Mouse (Mus musculus) urinary bladder, adult 18-20 months (tissue): ENCODE measurements around the gene Ifih1.

Source experiments
- DNase-seq, 2 experiments: peaks; one replicate each; pipeline ENCODE4 v3.0.0; 2022; ENCODE audit warnings: low spot score in 2 of 2, mixed read lengths in 2 of 2

Ifih1 gene

DNA sequence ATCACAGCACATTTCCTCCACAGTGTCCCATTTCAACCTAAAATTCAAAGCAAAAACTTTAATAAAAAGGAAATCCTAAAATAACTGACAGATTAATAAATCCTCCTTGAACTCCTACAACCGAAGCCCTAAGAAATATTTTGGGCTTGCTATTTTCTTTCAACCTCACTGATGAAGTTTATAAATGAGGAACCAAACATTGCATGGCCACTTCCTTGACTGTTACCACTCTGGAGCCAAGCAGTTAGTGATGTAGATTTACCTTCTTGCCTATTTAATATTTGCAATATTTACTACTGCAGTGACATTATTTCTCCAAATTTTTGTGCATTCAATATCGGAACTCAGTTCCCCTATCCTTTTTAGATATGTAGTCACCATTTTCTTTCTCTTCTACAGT is 6.2 kb downstream of the Ifih1 start:
- no peak for DNase-seq

DNA sequence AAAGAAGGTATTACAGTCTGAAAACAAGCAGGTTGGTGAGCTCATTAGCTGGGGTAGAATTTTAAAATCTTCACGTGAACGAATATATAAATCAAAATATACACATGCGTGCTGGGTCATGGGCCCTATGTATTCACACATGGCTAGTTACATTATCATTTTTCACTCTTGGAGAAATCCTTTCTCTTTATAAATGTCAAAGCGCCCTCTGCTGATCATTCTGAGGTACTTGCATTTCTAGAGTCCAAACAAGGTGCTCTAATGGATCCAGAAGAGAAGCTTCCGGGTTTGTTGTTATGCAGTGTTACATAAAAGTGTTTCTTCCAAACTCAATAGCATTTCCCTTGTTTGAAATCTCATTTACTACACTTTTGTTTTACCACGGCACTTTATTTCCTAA is 15.6 kb downstream of the Ifih1 start:
- DNase-seq: no peak

DNA sequence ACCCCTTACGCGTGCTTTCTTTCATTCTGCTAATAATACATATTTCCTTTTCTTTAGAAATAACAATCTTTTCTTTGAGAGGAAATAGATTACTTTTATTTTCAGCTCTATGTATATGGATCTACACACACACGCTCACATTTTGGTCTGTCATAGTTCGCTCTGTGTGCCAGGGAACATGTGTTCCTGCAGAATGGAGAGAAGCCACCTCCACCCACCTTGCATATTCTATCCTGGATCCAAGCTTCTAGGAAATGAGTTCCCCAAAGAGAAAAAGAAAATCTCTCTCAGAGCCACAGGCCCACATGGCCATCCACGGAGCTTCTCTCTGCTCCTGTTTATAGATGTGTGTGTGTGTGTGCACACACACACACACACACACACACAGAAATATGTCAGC is 17.7 kb downstream of the Ifih1 start:
- no peak for DNase-seq

DNA sequence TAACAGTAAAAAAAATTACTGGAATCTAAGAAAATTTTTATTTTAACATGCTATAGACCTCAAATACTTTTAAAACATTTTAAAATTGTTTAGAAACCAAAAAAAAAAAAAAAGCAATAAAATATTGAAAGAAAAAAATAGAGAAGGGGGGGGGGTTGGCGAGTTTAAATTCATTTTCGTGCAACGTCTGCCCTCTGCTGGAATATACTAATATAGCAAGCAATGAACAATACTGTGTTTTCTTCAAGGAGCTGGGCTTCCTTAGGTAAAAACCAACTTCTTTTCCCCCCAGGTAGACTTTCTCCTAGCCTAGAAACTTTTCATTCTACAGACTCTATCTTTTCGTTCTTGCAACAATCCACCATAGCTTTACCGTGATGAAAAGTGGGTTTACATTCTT is 18.3 kb downstream of the Ifih1 start:
- DNase-seq: no peak

DNA sequence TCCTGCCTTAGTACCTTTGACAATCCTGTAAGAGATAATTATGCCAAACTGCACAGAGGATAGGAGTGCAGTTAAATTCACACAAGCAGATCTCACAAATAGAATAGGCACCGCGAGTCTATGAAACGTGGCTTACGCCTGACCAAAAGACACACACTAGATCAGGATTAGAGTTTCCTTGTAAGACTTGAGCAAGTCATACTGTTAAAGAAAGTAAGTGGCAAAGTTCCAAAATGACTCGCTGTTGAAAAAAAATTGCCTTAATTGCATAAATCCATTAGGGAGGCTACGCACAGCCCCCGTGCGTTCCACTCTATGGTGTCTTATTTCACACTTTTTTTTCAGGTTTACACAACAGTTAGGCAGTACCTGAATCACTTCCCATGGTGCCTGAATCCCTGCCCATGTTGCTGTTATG is 23.0 kb downstream of the Ifih1 start:
- DNase-seq: no peak

DNA sequence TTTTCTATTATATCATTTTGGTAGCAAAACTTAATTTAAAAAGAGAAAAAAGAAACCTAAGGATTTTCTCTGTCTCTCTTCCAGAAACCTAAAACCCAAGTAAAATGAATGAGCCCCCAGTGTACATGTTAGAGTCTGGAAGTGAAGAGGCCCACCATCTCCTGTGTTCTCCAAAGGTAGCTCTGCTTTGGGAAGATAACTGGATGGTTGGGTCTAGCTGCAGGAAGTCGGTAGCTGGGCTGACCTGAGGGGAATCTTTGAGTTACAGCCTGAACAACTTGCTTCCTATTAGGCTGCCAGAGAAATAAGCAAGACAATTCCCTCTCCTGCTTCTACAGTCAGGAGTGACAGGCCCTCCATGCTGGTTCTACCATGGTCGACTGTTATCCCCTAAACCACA is 26.4 kb downstream of the Ifih1 start:
- no peak for DNase-seq

DNA sequence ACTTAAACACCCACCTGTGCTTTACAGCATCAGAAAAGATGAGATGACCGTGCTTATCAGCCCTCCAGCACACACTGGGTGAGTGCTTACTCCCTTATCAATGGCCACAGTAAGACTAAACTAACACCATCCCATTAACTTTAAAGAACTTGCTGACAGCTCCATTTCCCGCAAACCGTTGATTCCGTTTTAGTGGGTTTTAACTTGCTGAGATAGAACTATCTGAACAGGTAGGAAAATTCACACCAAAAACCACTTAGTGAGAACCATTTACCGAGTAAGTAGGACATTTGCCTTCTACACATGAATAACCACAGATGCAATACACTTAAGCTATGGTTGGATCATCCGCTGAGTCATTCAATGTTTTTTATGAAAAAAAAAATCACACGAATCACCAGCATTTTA is 27.1 kb downstream of the Ifih1 start:
- no peak for DNase-seq

DNA sequence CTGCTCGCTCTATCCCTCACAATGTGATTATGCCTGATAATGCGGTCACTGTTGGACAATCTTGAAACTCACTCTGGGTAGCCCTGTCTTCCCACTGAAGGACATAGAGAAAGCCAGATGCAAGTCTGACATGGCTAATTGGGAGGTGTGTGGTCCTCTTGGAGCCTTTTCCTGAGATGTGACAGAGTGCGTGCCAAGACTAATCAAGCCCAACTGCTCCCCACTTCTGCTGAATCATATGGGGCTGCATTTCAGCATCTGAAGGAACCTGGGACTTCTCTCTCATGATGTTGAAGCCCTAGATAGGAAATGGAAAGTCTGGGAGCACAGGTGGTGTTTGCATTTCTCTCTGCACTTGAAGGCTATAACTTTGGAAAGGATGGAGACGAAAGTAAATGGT is 32.9 kb downstream of the Ifih1 start:
- DNase-seq: no peak

DNA sequence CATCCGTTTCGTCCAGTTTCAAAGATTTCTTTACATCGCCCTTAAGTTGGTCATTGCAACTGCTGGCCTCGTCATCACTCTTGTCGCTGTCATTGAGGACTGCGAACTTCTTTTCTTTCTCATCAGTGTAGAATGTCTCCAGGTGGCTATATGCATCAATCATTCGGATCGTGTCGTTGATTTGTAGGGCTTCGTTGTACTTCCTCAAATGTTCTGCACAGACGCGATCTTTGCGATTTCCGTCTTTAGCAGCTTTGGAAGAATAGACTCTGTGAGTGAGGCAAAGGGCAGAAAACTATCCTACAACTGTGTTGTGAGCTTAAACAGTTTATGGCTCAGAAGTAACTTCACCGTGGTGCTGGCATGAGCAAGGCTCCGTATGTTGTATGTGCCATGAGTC is 39.9 kb downstream of the Ifih1 start:
- no peak for DNase-seq

DNA sequence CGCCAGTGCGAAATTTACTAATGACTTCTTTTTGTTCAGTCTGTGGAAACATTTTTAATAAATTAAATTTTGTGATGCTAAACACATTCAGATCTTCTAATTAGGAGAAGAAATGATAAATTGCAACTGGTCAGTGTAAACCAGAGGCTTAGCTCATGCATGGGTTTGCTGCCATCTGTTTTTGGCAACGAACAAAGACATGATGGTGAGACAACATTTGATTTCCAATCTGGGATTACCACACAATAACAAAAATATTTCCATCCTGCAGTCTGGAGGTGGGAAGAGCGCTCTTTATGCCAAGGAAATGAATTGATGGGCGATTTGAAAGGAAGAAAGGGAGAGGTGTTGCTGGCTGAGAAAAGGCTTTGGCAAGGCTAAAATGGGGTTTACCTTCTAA is 42.5 kb downstream of the Ifih1 start:
- DNase-seq: no peak

DNA sequence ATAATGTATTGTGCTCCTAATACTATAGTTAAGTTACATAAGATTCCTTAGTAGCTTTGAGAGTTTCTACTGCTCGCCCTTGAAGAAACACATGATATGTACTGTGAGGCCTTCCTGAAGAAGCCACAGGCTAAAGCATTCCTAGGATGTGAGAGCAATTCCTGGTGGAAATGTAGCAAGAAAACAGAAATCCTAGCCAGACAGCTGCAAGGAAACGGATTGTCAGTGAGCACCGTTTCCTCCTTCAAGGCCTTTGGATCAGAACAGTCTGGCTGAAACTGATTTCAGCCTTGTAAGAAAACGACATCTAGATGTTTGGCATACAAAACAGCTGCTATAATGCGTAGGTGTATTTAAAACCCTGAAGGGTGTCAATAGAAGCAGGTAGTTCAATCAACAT is 49.5 kb downstream of the Ifih1 start:
- no peak for DNase-seq

DNA sequence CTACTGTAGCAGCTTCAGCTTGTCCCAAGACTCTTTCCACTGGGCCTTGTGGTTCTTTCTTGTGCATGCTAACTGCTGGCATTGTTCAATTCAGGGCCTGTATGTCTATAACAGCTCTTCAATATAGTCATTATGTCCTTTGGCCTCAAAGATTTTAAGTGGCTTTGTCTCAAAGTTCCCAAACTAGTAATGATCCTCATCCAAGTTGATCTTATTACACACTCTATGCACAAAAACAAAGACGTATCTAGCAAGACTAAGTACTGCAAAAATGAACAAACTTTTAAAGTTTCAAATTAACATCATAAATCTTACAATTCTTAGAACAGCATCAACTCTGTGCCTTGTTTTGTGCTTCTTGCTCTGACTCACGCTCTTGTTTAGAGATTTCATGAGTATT is 51.6 kb downstream of the Ifih1 start:
- DNase-seq: no peak

DNA sequence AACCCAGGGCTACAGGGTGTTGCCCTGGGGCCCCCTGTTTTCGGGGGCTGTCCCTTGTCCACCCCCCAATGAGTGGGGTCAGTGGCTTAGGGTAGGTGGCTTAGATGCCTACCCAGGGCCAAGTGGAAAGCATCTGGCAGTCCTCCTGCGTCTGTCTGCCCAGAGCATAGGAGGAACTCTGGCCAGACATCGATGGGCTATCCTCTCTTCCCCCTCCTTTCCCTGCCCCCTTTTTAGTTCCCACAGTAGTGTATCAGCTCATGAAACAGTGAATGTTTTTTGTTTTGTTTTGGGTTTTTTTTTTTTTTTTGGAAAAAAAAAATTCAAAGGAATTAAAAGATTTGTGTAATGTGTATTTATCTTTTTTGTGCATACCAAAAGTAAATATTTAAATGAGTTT is 54.5 kb downstream of the Ifih1 start:
- DNase-seq: no peak

DNA sequence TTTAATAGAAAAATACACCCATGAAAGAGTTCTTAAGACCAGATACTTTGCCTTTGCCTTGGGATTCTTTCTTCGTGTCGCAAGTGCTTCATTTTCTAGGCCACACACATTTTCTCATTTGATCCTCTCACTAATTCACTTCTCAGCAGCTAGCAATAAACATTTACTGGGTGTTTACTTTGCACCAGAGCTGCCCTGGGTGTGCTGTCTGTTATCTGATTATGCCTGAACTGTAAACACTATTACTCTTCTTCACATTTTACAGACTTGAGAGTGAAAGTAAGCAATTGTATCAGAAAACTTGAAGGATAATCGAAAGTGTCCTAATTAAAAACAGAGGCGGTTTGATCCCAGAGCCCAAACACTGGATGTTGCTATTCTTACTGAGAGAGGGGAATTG is 56.7 kb downstream of the Ifih1 start:
- DNase-seq: no peak

DNA sequence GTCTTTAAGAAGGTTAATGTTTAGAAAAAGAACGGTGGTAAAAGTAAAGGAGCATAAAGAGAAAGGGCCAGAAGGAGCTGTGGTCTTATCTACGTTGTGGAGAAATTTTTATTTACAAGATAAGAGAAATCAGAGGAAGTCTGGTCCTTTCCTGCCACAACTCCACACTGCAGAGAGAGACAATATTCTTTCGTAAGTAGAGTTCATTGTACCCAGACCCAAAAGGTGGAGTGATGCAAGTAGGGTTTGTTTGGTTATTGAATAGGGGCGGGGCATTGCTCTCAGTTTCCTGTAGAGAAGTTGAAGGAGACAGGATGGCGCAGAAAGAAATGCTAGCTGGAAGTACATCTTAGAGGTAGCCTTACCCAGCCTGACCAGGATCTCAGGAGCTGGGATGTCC is 60.3 kb downstream of the Ifih1 start:
- DNase-seq: no peak

DNA sequence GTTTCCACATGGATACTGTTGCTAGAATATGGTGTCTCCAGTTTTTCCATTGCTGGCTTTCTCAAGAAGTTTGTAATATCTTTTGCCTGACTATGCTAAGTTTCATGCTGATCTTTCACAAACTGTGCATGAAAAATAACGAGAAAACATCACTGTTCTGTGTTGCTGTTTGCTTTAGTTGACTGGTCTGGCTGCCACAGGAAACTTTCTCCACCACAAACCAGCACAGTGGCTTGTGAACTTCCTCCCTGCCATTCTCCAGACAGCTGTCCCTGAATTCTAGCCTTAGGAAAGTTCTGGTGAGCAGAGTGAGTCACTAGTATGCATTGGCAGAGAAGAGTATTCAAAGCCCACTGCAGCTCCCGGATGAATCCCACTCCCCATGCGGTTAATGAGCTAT is 71.1 kb downstream of the Ifih1 start:
- DNase-seq: no peak

DNA sequence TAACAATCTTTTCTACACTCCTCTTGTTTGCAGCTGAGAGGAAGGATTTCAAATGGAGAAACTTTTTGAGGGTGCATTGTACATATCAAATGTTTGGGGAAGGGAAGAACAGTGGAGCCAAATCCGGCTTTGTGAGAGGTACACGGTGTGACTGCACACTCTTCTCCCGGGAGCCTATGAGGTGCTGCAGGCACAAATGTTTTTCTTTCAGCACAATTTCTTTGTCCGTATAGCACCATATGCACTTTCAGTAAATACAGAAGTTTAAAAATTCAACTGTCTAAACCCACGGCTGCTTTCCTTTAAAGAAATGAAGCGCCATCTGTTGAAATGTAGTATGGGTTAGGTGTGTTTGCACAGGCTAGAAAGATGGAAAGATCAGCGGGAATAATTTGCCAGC is 71.8 kb downstream of the Ifih1 start:
- no peak for DNase-seq

DNA sequence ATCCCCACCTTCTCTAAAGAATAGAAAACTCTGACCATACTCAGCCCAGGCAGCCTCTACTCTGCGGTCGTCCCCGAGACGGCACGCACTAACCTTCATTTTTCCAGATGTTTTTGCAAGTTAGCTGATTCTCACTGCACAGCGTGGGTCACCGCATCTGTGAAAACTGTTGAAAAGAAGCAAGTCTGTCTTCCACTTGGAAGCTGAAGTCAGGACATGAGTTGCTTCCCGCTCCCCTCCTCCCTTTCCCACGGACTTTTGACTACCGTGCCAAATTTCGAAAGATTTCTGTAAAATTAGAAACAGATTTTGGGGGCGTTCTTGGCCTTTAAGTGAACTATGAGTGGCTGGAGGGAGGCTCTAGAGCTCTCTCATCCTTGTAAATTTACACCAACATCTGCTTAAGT is 72.3 kb downstream of the Ifih1 start, which contains the start of gene Fap:
TSS of gene Fap (minus strand) at position 323 of the 407 bp plus-strand sequence.
- DNase-seq: no peak

DNA sequence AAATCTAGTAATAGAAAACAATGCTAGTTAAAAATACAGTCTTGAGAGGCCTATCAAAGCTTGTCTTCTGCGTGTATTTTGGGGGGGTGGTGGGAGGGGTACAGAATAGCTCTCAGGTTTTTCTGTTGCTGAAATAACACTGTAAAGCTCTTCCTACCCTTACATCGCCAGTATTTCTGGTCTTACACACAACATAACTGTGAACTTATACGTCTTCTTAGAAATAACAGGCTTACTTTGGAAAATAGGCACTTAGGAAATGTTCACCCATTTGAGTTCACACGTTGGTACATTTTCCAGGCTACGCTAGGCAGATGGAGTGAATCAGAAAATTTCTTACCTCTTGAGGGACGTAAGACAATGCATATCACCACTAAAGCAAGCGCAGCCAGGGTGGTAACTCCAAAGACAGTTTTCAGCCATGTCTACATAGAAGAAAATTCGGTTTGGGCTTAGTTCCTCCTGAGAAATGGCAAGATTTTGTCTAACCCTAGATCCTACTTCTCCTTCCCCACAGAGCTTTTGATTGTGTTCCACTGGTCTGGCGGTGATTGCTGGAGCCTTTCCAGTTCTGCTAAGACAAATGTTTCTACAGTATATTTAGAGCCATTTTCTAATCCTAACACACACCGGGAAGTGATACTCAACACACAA is 72.8 kb downstream of the Ifih1 start:
- DNase-seq: no peak

DNA sequence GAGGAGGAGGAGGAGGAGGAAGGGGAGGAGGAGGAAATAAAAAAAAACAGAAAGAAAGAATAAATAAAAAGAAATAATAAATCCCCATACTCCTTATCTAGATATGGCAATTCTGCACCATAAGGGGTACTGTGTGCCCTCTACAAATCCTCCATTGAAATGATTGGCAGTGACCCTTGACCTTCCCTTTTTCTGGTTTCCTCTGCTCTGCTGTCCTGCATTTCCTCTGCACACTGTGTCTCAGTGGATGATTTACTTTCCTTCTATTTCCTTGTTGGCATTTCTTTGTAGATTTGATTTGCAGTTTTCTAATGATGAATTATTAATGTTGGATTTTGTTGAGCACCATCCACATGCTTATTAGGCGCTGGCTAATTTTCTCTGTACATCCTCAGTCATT is 81.4 kb downstream of the Ifih1 start:
- no peak for DNase-seq

DNA sequence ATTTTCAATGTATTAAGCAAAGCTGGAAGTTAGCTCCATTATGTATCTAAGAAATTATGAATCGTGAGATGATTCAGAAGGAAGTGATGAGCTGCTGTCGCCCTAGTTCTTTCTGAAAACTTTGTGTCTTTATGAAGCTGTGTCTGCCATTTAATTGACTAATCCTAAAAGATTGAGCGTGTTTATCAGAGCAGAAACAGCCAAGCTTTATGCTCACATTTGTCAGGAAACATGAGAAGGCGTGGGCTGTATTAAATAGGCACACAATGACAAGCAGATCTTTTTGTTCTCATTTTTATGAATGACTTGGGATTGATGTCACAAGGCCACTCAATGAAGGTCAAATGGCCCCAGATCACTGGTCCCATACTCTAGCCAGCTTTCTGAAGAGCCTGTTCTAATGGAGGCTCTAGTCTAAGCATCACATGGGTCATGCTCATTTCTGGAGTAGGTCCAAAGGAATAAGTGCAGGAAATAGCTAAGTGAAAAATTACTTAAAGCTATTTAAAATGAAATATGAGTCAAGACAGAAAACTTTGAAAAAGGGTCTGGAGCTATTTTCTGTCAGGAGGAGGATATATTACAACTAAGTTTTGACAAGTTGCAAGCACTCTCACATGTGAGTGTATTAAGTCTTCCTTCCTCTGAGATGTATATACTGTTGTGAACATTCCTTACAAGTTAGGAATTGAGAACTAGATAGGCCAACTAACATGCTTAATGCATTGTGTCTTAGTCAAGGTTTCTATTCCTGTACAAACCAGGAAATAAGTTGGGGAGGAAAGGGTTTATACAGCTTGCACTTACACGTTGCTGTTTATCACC is 83.2 kb downstream of the Ifih1 start:
- DNase-seq: no peak

DNA sequence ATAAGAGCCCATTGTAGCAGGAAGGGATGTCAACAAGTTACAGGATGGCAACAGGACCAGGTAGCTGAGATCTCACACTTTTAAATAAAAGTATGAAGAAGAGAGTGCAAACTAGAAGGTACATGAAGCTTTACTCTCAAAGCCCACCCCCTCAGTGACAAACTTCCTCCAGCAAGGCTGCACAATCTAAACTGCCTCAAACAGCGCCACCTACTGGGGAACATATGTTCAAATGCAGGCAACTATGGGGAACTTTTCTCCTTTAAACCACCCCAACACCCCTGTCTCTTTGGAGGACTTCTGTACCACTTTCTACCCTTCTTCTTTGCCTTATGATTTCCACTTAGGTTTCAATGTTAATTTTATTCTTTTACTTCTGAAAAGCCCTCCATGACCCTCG is 88.6 kb downstream of the Ifih1 start:
- DNase-seq: no peak

DNA sequence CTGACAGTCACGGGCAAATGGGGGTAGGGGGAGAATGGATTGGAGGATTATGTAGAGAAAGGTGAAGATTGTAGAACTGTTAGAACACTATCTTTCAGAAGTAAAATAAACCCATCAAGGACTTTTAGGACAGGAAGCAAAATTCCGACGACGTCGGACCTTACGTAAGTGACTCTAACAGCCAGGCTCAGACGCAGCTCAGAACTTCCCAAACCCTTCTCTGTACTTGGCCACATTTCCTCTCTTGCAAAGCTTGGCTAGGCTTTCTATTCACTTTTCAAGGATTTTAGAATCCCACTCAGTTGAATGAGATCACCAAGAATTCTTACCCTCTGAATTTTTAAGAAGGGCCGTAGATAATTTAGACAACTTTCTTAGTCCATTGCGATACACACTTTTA is 89.7 kb downstream of the Ifih1 start:
- no peak for DNase-seq

DNA sequence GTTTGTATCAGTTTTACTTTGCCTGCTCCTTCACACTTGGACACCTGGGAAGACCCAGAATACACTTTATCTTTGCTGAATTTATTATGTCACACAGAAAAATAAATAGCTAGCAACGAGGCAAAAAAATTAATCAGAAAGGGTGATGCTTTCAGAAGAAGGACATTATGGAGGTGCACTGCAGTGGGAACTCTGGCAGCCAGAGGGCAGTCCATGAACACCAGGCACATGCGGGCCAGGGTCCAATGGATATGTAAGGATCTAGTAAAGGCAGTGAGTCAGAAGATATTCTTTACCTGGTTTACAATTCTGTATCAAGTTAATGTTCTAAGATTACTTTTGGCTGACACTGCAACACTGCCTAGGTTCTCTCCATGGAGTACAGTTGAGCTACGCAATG is 96.4 kb downstream of the Ifih1 start:
- no peak for DNase-seq
